Mouse (Mus musculus) cerebellum, postnatal 25 days (tissue): ENCODE data around the gene Cldn13.

Experiments
- DNase-seq, 2 experiments: peaks; one replicate each; pipeline ENCODE4 v3.0.0; 2021; ENCODE audit warnings: mixed read lengths in 2 of 2

Cldn13 gene

DNA sequence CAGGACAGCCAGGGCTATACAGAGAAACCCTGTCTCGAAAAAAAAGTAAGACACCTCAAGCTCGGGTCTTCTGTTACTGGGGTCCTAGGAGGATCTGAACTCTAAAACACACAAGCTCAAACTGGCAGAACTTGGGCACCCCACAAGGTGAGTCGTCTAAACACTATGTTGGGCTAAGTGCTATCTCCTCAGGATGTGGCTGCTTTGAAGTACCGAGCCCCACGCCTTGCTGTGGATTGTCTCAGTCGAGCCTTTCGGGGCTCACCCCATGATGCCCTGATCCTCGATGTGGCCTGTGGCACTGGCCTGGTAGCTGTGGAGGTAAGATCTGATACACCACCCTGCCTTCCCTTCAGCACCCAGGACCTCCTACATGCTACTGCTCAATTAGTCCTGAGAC, 18.0 kb upstream of the Cldn13 start:
- DNase-seq: no peak

DNA sequence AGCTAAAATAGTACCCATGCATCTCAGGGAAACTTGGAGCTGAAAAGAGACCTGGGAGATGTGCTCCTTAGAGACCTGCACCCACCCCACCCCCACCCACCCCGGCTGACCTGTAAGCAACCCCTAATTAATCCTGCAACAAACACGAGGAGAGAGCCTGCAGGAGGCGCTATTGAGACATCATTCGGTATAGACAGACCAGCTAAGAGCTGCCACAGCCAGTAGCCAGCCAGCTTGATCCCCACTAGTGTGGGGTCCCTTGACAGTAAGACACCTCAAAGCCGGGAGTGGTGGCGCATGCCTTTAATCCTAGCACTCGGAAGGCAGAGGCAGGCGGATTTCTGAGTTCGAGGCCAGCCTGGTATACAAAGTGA, 17.6 kb upstream of the Cldn13 start:
- DNase-seq: peak; percentile 50 to 67

DNA sequence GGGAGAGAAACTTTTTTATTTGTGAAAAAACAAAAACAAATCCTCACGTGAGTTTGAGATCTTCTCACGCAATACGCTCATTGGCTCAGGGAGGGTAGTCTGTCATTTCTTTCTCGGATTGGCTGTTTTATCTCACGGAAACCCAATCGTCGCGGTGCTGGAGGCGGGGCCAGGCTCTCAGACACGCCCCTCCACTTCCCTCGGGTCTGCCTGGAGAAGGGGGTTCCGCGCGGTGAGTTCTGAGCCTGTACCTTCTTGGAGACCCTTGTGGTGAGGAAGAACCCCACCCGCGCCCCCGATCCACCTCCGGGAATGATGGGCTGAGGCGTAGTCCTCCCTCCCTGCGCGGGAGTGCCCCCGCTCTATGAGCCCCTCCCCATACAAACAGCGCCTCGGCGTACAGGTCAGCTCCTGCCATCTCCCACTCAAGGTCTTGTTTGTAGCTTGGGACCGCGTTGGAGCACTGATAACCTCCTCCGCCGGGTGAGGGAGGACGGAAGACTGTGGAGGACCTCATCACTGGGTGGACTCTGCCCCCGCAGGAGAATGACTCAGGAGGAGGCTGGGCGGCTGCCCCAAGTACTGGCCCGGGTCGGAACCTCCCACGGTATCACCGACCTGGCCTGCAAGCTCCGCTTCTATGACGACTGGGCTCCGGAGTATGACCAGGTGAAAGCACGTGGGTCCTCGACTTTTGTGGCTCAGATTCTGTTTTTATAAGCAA, 17.0 kb upstream of the Cldn13 start, which contains the start of gene Mettl27:
Gene Mettl27 (plus strand): TSS at position 190 of the 724 bp plus-strand sequence.
- peak; percentile 79 to 85 for DNase-seq

DNA sequence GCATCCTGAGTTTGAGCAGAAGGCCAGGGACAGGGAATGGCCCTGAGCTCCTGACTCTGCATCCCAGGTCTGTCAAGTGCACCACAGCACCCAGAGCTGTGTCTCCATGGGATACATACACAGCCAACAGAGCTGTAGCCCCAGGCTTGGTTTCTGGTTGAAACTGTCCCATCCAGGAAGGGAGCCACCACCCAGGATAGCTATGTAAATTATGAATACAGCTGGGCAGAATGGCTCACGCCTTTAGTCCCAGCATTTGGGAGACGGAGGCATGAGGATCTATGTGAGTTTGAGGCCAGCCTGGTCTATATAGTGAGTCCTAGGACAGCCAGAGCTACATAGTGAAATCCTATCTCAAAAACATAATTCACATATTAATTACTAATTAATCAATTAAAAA, 14.7 kb upstream of the Cldn13 start:
- no peak for DNase-seq

DNA sequence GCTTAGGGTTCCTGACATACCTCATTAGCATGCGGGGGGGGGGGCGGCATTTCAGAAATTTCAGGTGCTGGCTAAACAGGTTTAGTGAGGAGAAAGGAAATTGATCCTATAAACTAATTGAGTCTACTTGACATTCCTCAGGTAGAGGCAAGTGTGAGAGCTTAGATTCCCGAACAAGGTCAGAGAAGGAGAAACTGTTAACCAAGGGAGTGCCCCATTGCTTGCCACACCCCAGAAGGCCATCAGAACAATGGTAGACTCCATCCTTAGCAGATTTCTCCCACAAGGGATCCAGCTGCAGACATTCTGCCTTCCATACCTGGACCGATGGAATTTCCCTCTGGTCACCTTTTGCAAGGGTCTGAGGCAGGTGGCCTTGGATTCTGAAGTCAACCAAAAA, 11.4 kb upstream of the Cldn13 start:
- DNase-seq: no peak

DNA sequence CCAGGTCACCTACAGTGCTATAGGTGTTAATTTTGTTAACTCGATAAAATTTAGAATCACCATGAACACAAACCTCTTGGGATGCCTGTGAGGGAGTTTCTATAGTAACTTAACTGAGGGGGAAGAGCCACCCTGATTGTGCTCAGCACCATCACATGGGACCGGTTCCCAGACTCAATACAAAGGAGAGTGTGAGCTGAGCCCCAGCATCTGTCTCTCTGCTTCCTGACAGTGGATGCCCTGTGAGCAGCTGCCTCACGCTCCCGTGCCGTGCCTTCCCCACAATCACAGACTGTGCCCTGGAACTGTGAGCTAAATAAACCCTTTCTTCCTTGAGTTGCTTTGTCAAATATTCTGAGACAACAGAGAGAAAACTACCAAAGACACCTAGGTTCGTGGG, 7.8 kb upstream of the Cldn13 start:
- DNase-seq: no peak

DNA sequence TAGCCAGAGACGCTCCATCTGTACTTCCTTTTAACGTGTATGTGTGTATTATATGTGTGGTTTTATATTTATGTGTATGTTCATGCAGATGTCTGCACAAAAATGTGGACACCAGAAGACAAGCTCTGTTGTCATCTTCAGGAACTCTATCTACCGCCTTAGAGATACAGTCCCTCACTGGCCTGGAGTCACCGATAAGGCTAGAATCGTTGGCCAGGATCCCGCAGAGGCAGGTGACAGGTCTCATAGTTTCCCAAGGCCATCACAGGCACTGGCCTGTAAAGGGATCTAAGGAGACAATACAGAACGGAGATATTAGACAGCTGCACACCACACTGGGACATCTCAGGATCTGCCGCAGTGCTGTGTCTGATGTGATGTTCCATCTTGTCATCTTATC, 5.8 kb upstream of the Cldn13 start:
- DNase-seq: no peak

DNA sequence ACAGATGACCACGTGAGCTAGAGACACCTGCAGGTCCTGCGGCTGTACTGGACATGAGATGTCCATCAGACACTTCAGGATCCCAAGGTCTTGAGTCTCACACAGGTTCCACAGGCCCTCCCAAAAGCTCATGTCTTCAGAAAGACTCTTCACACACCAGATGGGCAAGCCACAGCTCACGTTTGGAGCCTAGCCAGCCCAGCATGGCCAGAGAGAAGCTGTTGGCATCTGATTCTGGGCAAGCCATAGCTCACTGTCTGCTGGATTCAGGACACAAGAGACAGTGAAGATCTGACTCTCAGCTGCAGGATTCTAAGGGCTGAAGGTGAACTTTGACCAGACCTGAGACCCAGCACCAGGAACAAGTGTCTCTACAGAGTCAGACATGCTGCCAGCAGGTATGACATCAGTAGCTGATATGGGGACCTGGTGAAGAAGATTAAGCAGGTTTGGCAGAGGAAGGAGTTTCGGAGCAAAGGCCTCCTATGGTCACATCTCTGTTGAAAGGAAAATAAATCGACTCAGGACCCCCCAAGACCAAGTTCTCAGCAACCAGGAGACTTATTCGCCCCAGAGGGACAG, 4.9 kb upstream of the Cldn13 start:
- peak; percentile 34 to 59 for DNase-seq

DNA sequence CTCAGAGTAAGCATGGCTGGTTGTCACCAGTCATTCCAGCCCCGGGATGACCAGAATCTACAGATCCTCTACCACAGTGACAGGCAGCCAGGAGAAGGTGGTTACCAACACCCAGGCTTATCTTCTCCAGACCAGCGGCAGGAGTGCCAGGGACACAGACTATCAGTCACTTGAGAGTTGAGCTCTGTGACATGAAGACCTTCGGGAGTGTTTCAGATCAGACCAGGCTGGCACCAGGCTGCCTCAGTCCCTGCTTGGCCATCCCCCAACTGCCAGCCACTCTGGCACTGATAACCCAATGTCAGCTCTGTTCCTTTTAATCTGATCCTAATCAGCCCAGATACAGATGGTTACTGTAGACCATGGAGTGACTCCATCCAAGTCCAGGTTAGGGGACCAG, 3.8 kb upstream of the Cldn13 start:
- no peak for DNase-seq

DNA sequence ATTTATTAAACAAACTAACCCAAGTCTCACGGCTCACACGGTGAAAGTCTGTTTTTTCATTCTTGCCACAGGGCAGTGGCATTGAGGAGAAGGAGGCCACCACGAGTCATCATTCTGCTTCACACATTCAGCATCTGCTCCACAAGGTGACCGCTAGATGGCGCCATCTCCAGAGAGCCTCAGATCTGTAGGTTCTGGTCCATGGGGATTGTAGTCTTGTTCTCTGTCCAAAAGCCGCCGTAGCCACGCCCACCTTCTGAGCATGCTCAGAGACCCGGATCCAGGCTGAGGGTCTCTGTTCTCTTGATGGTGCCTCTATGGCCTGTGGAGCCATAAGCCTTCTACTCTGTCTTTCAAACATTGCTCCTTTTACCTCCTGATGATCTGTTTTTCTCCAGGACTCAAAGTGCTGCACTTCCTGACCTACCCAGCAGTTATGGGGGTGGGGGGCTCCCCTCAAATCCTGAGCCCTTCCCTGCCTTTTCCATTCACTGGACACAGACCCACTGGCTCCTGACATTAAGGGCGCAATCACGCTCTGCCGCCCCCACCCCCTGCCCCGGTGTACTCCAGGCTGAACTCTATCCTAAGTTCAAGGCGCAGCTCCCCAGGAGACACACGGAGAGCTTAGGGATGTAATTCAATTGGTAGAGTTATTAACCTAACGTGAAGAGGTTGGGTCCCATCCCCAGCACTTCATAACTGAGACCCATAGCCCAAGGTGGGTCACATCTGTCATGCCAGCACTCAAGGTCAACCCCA, 2.9 kb upstream of the Cldn13 start:
- peak; percentile 30 to 60 for DNase-seq

DNA sequence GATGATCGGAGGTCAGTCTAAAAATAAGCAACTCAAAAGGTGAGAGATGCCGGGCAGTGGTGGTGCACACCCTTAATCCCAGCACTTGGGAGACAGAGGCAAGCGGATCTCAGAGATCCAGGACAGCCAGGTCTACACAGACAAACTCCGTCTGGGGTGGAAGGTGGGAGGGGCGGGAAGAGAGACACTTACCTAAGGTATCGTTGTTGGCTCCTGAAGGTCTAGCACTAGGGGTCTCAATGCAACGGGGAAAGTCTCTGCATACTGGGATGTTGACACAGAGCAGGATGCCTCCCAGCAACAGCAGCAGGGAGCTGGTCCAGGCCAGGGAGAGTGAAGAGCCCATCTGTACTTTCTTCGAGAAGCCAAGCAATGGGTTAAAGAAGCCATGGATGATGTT, 816 bp downstream of the Cldn13 start:
- no peak for DNase-seq

DNA sequence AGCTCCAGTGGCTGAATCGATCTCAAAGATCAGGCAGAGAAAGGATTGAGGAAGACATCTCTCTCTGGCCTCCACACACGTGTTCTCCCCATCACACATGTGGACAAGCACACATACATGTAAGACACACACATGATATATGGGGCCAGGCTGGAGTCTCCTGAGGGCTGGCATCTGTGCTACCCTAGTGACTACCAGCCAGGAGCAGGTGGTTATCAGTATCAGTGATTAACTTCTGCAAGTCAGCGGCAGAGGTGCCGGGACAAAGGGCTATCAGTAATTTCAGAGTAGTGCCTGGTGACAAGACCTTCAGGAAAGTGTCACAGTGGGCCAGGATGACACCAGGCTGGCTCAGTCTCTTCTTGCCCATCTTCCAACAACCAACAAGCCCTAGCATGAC, 1.6 kb downstream of the Cldn13 start:
- no peak for DNase-seq

DNA sequence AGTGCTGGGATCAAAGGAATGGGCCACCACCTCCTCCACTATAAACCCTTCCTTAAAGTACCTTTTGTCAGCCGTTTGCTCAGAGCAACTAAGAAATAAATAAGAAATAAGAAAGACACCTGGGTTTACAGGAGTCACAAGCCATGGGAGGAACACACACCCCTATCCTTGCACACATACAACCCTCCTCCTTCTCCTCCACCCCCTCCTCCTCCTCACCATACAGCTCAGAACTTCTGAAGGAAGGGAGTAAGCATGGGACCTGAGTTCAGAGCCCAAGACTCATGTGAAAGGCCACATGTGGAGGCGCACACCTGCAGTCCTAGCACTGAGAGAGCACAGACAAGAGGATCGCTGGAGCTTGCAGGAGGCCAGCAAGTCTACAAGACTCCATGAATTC, 2.0 kb downstream of the Cldn13 start:
- DNase-seq: no peak

DNA sequence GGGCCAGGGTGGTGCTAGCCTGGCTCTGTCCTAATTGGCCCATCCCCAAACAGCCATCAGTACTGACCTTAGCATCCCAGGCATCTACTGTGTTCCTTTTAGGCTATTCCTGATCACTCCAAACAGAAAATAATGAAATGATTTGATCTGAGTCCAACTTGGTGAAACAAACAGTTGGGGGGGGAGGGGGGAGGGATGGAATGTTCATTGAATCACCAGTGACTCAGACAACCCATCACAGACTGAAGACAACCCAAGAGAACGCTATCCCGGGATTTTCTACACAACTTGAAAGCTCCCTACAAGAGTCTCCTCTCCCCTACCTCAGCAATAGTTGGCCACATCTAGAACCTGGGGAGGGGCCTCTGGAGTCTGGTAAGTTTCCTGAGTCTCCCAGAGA, 3.4 kb downstream of the Cldn13 start:
- no peak for DNase-seq

DNA sequence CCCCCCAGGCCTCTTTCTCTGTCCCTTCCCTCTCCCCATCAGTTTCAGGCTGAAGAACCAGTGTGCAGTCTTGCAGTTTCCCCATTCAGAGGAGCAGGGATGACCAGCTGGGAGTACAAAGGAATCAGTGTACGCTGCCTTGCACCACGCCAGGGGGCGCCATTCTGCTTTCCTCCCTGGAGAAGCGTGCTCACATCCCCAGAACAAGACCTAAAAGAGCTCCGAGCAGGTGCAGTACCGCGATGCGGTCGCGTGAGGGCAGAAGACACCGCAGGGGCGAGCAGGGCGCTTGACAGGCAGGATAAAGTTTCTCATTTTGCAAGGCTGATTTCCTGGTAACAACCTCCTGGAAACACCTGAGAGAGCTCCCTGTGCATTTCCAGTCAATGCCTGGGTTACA, 8.2 kb downstream of the Cldn13 start:
- peak; percentile 93 to 97 for DNase-seq

DNA sequence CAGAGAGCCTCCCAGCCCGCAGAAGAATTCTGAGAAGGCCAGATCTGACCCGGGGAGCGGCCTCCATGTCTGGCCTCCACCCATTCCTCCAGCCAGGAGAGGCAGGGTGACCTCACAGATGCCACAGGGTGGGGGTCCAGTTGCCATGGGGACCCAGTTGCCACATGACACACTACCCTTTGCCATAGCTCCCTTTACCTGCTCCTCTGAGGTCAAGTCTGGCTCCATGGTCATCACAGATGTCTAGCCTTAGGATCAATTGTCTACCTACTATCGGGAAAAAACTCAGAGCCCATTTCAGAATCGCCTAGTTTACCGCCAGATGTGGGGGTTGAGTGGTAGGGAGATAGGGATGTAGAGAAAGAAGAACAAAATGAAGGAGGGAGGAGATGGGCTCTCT, 8.7 kb downstream of the Cldn13 start, which contains the start of gene Tmem270:
Gene Tmem270 (minus strand): TSS at position 101 of the 400 bp plus-strand sequence.
- no peak for DNase-seq

DNA sequence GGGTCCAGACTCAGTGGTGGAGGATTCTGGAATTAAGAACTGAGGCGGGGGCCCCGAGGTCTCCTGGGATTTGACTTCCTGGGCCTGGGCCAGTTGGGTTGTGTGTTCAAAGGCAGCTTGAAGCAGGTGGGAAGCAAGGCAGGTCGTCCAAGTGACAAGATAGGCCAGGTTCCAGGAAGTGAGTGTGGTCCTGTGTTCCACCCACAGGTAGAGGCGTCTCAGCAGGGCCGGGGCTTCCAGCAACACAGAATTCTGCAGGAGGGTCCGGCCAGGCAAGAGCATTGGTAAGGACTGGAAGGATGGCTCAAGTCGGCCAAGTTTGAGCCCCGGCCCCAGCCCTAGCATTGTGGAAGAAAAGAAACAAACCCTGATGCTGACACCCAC, 13.7 kb downstream of the Cldn13 start:
- DNase-seq: no peak

DNA sequence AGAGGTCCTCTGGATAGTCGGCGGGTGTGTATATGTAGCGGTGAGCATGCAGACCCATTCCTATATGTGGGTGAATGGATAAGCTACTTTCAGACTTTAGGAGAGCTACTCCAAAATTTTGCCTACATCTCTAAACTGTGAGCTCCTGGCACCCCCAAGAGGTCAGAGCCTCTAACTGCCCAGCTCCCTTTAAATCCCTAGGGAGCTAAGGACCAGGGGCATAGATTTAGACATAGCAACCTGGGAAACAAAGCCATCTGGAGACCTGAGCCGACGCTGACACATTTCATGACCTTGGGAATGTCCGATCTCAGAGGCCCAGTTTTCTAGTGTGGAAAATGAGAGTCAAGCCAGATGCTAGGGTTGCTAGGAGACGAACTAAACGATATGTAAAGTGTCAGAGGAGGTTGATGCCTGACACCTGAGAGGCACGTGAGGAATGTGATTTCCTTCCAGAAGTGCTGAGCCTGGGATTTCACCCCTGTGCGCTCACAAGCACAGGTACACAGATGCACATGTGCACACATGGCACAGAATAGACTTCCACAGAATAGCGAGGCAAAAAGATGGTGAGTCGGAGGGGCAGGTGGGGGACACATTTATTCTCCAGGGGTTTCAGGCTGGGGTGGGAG, 14.2 kb downstream of the Cldn13 start:
- DNase-seq: peak; percentile 38 to 54

DNA sequence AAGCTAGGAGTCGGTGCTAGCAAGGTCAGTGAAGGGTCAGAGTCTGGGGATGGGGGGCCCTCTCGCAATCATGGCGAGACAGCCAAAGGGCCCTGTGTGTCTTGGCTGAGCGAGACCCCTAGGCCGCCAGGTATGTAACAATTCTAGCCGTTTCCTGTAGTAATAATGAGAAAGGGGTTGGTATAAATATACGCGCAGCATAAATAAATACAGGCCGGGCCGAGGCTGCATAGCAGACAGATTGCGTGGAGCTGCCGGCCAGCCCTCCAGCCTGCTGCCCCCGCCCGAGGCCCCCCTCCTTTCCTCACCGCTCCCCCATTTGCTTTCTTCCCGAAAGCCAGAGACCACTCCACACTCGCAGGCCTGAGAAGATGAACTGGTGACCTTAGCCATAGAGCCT, 17.7 kb downstream of the Cldn13 start:
- no peak for DNase-seq

DNA sequence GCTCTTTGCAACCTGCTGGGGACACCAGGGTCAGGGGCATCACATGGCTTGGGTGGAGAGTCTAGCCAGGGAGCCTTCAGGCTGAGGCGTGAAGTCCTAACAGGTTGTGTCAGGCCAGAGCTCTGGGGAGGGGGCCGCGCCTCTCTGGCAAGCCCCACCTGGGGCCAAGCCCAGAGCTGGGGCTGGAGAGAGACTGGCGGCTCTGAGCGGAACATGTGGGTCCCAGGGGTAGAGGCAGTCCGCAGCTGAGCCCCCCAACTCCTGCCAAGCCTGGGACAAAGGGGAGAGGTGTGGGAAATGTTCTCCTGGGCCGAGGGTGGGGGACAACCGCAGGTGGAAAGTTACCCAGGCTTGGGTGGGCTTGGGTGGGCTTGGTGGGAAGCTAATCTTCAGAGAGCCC, 18.4 kb downstream of the Cldn13 start:
- no peak for DNase-seq

DNA sequence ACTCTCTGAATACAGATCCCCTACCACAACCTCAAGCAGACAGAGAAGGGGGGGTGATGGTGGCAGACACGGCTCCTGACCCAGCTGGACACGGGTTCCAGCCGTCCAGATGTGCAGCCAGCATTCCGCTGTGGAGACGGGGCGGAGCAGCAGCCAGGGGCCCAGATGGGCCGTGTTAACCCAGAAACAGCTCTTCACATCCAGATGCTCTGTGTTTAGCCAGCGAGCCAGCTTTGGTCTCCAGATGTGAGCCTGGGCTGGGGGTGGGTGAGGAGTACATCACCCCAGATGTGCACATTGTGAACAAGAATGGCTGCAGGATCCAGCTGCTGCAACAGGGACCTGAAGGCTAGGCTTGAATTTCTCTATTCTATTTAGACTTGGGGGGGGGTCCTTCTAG, 20.0 kb downstream of the Cldn13 start:
- DNase-seq: no peak

DNA sequence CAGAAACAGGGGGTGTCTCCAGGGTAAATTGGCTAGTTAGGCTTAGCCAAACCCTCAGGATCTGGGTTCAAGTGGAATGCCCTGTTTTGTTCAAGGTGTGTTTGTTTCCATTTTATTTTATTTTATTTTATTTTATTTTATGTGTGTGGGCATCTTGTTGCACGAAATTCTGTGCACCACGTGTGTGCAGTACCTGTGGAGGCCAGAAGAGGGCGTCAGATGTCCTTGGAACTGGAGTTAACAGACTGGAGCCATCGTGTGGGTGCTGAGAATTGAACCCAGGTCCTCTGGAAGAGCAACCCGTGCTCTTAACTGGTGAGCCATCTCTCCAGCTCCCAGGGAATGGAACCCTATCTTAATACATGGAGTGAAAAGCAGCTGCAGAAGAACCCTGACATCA, 22.6 kb downstream of the Cldn13 start:
- DNase-seq: no peak

DNA sequence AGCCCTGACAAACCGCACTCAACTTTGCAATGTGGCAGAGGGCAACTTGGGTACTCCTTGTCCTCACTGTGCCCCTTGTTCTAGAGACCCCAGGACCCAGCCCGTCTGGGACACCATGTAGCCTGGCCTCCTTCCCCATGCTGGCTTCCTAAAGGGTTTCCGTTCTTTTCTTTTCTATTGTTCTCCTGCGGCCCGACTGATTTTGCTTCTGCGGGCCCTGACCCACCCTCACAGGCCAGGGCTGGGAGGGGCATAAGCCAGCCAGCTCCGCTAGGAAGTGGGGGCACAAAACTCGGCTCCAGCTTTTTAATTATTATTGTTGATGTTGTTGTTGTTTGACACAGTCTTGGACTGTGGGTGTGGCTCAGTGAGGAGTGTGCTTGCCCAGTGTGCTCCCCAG, 23.8 kb downstream of the Cldn13 start:
- DNase-seq: no peak

DNA sequence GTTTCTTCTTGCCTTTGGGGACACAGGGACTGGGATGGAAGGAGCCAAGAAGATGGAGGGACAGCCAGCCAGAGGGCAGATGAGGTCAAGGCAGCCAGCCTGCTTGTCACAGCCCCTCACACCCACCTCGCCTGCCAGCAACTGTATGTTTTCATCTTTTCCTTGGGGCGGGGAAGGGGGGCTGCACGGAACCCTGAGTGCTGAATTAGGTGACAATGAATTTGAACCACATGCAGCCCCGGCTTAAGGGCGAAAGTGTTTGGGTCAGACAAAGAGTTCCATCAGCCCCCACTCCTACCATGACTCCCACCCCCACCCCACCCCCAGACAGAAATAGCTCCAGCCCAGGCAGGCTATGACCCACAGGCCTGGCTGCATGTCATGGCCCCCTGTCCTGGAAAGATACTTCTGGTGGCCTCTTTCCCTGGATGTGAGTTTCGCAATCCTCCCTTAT, 24.7 kb downstream of the Cldn13 start:
- no peak for DNase-seq
